Mouse (Mus musculus) heart, embryonic 12.5 days (tissue): ENCODE results near the gene Hoxd1. TPM values are rescaled to one million over a fixed set of nuclear protein-coding genes. Genes with fewer than 3 reads are reported as not detected.
A peak's percentile ranks its signal among the peaks of the same experiment; 100 is the strongest.

Experiments
- ATAC-seq: fragments of 200-750 bp; cut with Nextera tagmentation; 2 replicates; pipeline ENCODE4 v1.8.0; 2017; ENCODE audit warnings: moderate TSS enrichment, moderate library complexity; ENCODE audit not compliant: insufficient number of reproducible peaks, low FRiP score
- H3K27ac ChIP-seq: fragments of 300-500 bp; sonication (generic); 2 replicates; pipeline ENCODE4 v1.5.1; 2016; ENCODE audit warnings: mild to moderate bottlenecking, moderate library complexity; ENCODE audit not compliant: poor library complexity, severe bottlenecking
- H3K27me3 ChIP-seq: fragments of 300-500 bp; sonication (generic); replicated peaks from 2 replicates; pipeline ENCODE4 v1.6.1; 2016; ENCODE audit warnings: mild to moderate bottlenecking, moderate library complexity
- H3K36me3 ChIP-seq: fragments of 300-500 bp; sonication (generic); 2 replicates; pipeline ENCODE4 v1.6.1; 2016; ENCODE audit warnings: mild to moderate bottlenecking, moderate library complexity
- H3K4me1 ChIP-seq: fragments of 300-500 bp; sonication (generic); replicated peaks from 2 replicates; pipeline ENCODE4 v1.6.1; 2016; ENCODE audit warnings: mild to moderate bottlenecking
- H3K4me2 ChIP-seq: fragments of 300-500 bp; sonication (generic); 2 replicates; pipeline ENCODE4 v1.6.1; 2016; ENCODE audit warnings: mild to moderate bottlenecking, moderate library complexity
- H3K4me3 ChIP-seq: fragments of 300-500 bp; sonication (generic); 2 replicates; pipeline ENCODE4 v1.5.1; 2016; ENCODE audit warnings: mild to moderate bottlenecking
- H3K9ac ChIP-seq: fragments of 300-500 bp; sonication (generic); 2 replicates; pipeline ENCODE4 v1.6.1; 2016; ENCODE audit warnings: mild to moderate bottlenecking, moderate library complexity
- H3K9me3 ChIP-seq: fragments of 300-500 bp; sonication (generic); replicated peaks from 2 replicates; pipeline ENCODE4 v1.6.1; 2016; ENCODE audit warnings: mild to moderate bottlenecking, moderate library complexity
- WGBS: fragments of 180-500 bp; shearing (Covaris S2); methylation state at CpG from one replicate; pipeline ENCODE4 v1.1.7; 2016; 5-methylcytosine and 5-hydroxymethylcytosine counted together
- polyA plus RNA-seq: library from polyadenylated mRNA; unstranded; fragments of >200 nt; fragmentation: Nextera tagmentation; extraction: Ambion mirVana; gene quantifications from 2 replicates; pipeline ENCODE4 v1.2.1, GENCODE M21; 2016

Gene Hoxd1
- polyA plus RNA-seq, 1 experiment from 2014 or later, result not detected

DNA sequence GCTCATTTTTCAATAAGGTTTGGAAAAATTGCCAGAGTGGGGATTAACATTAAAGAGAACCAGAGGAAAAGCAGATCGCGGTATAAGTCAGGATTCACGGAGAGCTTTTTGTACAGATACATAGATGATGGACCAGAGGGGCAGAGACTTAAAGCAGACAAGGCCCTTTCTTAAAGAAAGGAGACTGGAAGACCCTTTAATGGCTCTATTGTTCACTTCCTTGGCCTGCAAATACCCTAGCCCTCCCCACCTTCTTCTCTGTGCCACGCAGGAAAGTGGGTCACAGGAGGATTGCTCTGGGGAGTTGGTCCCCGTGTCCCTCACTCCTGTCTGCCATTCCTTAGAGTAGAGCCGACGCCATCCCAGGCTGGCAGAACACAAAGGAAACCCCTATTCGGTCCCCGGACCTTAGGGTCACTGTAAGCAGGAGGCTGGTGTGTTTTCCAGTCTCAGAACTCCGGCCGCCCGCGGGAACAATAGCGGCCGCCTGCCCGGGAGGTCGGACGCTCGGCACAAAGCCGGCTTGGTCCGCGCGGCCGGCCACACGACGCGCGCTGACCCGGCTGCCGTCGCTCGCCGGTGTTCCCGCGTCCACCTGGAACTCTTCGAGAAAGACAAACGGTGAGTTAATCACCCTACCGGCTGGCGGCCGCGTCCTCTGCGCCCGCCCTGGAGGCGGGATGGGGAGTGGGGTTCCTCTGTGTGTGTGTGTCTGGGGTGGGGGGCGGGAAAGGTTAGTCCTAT, 10.2 kb upstream of the Hoxd1 start:
- WGBS, result 3% methylated on average over 45 of the region's 45 CpGs
- Histone ChIP-seq H3K4me1 (peaks cover 17% of the 10 kb centered on the region), H3K9ac (0 out of 2 replicates have a peak overlapping the region, but pooled peaks have one; percentile 28), H3K9me3 (no peaks in the 10 kb centered on the region), H3K4me2 (peak overlapping the region; percentile 63), H3K27me3 (peaks cover 78% of the 10 kb centered on the region), H3K27ac (no peak overlapping the region), H3K36me3 (no peaks in the 10 kb centered on the region), H3K4me3 (peak overlapping the region; percentile 39)
- no peak for ATAC-seq

DNA sequence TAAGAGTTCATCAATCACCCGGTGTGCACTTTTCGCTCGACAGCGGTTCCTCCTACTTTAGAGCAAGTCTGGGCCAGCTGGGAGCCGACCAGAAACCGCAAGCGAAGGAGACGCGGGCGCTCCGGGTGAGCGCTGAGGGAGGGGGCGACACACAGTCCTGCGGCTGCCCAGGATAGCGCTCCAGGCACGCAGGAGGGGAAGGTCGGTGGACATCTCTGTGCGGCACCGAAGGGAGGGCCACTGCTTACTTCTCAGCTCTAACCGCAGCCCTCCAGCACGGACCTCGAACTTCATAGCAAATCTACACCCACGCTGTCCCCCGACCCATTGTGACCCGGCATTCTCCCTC, 9.6 kb upstream of the Hoxd1 start:
- Histone ChIP-seq H3K36me3 (no peaks in the 10 kb centered on the region), H3K4me2 (peak overlapping the region; percentile 63), H3K9me3 (no peaks in the 10 kb centered on the region), H3K27ac (no peak overlapping the region), H3K9ac (0 out of 2 replicates have a peak overlapping the region, but pooled peaks have one; percentile 28), H3K4me3 (peak overlapping the region; percentile 39), H3K4me1 (peaks cover 17% of the 10 kb centered on the region), H3K27me3 (peaks cover 78% of the 10 kb centered on the region)
- WGBS, result 1% methylated on average over 25 of the region's 25 CpGs
- ATAC-seq, result no peak

DNA sequence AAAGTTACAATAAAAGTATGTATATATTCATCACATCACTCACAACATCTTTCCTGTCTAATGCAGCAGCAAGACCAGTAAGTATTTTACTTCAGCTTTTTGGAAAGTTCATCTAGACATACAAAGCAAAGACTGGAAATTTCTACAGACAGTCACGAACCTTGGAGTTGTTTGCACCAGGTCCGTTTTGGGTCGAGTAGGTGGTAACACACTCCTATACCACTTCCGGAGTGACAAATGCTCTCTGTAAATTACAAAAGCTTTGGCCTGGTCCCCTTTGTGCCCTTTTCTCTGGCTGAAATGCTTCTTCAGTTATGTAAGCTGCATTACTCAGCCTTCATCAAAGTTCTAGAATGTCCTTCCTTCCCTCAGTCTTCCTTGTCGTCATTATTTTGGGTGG, 9.1 kb upstream of the Hoxd1 start:
- peaks cover 17% of the 10 kb centered on the region for H3K4me1 ChIP-seq
- H3K27me3 ChIP-seq, result peaks cover 80% of the 10 kb centered on the region
- no peaks in the 10 kb centered on the region for H3K36me3 ChIP-seq
- H3K4me2 ChIP-seq, result no peak overlapping the region
- WGBS, result 33% methylated on average over 5 of the region's 5 CpGs
- no peaks in the 10 kb centered on the region for H3K9me3 ChIP-seq
- H3K27ac ChIP-seq, result no peak overlapping the region
- H3K9ac ChIP-seq, result no peak overlapping the region
- no peak overlapping the region for H3K4me3 ChIP-seq
- no peak for ATAC-seq

DNA sequence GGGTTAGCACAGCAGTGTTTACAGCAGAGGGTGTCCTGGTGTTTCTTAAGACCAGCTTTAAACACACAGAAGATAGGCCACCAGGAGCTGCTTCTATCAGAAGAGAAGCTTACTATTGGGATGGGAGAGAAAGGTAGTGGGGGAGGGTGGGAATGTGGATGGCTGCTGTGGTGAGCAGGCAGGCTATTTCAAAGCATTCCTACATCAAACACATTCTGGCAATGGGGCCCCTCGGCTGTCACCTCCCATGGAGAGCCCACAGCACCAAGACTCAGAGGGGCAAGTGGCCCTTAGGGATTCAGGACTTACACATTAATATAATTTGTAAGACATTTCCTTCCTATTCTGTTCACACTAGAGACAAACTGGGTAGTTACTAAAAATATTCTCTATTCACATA, 2.6 kb upstream of the Hoxd1 start:
- Histone ChIP-seq H3K9ac (no peak overlapping the region), H3K4me2 (no peak overlapping the region), H3K27ac (no peak overlapping the region), H3K9me3 (no peaks in the 10 kb centered on the region), H3K4me1 (peaks cover 18% of the 10 kb centered on the region), H3K27me3 (peaks cover 76% of the 10 kb centered on the region), H3K4me3 (no peak overlapping the region), H3K36me3 (no peaks in the 10 kb centered on the region)
- 5% methylated on average over 1 of the region's 1 CpGs for WGBS
- no peak for ATAC-seq

DNA sequence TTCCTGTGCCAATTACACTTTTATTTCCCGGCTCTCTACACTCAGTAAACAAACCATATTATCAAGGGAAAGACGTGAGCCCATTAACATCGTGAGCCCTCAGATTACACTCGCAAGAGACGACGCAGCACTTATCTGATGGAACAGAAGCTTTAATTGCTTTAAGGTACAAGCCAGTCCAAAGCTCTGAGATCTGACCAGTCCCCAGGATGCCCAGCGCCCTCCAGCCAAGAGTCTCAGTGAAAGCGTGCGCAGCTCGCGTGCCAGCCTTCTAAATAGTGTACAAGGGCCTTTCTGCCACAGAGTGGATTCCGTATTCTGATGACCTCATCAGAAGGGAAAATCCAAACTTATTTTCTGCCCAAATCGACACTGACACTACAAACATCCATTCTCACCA, 839 bp upstream of the Hoxd1 start:
- Histone ChIP-seq H3K9ac (no peak overlapping the region), H3K27ac (no peak overlapping the region), H3K4me2 (peak overlapping the region; percentile 83), H3K9me3 (no peaks in the 10 kb centered on the region), H3K4me3 (no peak overlapping the region), H3K4me1 (peaks cover 18% of the 10 kb centered on the region), H3K36me3 (no peaks in the 10 kb centered on the region), H3K27me3 (peaks cover 81% of the 10 kb centered on the region)
- no peak for ATAC-seq
- WGBS, result 9% methylated on average over 13 of the region's 13 CpGs

DNA sequence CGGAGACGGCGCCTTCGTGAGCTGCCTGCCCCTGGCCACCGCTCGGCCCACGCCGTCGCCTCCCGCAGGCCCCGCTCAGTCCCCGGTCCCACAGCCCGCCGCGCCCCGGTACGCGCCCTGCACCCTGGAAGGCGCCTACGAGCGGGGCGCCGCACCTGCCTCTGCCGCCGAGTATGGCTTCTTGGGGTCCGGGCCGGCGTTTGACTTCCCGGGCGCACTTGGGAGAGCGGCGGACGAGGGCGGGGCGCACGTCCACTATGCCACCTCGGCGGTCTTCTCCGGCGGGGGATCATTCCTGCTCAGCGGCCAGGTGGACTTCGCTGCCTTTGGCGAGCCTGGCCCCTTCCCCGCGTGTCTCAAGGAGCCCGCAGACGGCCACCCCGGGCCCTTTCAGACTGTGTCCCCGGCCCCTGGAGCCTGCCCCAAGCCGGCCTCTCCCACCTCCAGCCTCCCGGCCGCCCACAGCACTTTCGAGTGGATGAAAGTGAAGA, 510 bp downstream of the Hoxd1 start:
- peak overlapping the region; percentile 50 for H3K4me3 ChIP-seq
- no peaks in the 10 kb centered on the region for H3K9me3 ChIP-seq
- no peaks in the 10 kb centered on the region for H3K36me3 ChIP-seq
- H3K4me1 ChIP-seq, result peaks cover 18% of the 10 kb centered on the region
- H3K9ac ChIP-seq, result peak overlapping the region; percentile 29; the same call in 1 of the 2 replicates
- H3K27ac ChIP-seq, result no peak overlapping the region
- WGBS, result under 1% methylated on average over 48 of the region's 53 CpGs
- no peak for ATAC-seq
- peak overlapping the region; percentile 83 for H3K4me2 ChIP-seq
- H3K27me3 ChIP-seq, result peaks cover 77% of the 10 kb centered on the region

DNA sequence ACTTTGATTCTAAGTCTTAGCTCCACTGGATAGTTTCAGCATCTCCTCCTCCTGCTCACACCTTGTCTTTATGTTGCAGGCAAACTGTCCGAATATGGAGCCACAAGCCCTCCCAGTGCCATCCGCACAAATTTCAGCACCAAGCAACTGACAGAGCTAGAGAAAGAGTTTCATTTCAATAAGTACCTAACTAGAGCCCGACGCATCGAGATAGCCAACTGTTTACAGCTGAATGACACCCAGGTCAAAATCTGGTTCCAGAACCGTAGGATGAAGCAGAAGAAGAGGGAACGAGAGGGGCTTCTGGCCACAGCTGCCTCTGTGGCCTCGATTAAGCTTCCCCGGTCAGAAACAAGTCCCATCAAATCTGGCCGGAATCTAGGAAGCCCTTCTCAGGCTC, 1.2 kb downstream of the Hoxd1 start:
- 43% methylated on average over 10 of the region's 10 CpGs for WGBS
- Histone ChIP-seq H3K36me3 (no peaks in the 10 kb centered on the region), H3K9me3 (no peaks in the 10 kb centered on the region), H3K27ac (no peak overlapping the region), H3K4me3 (peak overlapping the region; percentile 50; the same call in 1 of the 2 replicates), H3K4me2 (no peak overlapping the region; the same call in 1 of the 2 replicates), H3K27me3 (peaks cover 78% of the 10 kb centered on the region), H3K4me1 (peaks cover 18% of the 10 kb centered on the region), H3K9ac (no peak overlapping the region)
- no peak for ATAC-seq

DNA sequence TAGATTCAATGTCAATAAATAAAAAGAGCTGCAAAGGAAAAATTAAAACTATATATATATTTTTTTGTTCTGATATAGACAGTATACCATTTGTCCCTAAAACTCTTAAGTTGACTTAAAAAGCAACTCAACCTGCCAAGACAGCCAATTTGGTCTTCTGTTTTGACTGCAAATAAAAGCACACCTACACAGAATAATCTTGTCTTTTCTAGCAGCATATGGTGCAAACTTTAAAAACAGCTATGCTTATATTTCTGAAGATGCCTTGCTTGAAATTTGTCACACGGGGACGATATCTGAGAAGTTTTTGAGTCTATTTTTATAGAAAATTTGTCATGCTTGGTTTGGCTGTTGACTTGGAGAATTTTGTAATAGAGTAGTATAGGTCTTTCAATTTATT, 11.6 kb downstream of the Hoxd1 start:
- H3K9me3 ChIP-seq, result no peaks in the 10 kb centered on the region; the same call in 1 of the 2 replicates
- H3K27me3 ChIP-seq, result peaks cover 8% of the 10 kb centered on the region
- no peak for ATAC-seq
- H3K4me2 ChIP-seq, result no peak overlapping the region
- WGBS, result 77% methylated on average over 2 of the region's 2 CpGs
- H3K4me1 ChIP-seq, result no peaks in the 10 kb centered on the region
- no peak overlapping the region for H3K9ac ChIP-seq
- H3K4me3 ChIP-seq, result no peak overlapping the region
- H3K36me3 ChIP-seq, result no peaks in the 10 kb centered on the region
- no peak overlapping the region for H3K27ac ChIP-seq

DNA sequence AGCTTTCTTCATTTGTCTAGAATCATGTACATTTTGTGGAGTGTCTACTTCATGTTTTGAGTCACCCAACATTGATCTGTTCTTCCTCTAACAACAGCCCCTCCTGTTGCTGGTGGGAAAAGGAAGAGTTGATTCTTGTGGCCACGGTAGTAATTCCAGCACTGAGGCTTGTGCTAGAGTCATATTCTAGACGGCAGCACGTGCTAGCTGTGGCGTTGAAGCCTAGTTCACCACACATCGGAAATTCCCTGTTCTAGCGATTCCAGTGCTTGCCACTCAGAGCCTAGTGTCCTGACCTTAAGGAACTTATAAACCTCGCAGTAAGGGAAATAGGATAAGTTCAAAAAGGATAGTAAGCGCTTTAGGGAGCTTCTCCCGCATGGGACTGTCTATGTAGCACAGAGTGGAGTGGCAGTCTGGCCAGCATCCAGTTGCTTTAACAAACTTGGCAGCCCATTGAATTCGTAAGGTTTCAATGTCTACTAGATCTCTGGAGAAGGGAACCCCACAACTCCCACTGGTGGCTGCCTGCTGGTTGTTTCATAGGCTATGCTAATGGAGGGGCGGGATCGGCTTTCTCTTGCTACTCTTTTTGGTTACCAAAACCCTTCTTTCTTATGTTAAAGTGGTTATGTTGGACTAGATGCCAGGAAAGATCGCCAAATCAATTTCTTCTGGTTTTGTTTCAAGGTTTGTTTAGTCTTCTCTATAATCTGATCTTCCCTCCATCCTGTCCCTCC, 14.9 kb downstream of the Hoxd1 start:
- ATAC-seq, result no peak
- no peaks in the 10 kb centered on the region; the same call in 1 of the 2 replicates for H3K9me3 ChIP-seq
- no peak overlapping the region for H3K4me2 ChIP-seq
- no peak overlapping the region for H3K4me3 ChIP-seq
- no peak overlapping the region for H3K27ac ChIP-seq
- H3K36me3 ChIP-seq, result no peaks in the 10 kb centered on the region
- peaks cover 3% of the 10 kb centered on the region; the same call in 1 of the 2 replicates for H3K27me3 ChIP-seq
- no peaks in the 10 kb centered on the region for H3K4me1 ChIP-seq
- no peak overlapping the region for H3K9ac ChIP-seq
- WGBS, result 69% methylated on average over 13 of the region's 13 CpGs

DNA sequence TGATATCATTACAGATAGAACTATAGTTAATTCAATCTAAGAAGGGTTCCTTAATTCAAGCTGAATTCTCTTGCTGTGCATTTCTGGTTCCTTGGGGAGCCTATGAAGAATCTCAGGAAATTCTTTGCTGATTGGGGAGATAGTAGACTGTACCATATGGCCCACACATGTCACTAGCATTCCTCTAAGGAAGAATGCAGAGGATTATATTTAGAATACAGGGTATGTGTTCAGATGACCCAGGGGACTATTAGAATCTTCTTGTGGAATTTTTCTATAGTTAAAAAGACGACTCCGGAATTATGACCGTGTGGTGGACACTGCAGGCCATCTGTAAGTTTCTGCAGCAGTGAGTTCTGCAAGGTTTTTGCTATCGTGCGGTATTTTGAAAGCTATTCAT, 18.6 kb downstream of the Hoxd1 start:
- Histone ChIP-seq H3K9me3 (no peaks in the 10 kb centered on the region), H3K9ac (no peak overlapping the region), H3K4me1 (no peaks in the 10 kb centered on the region), H3K27me3 (peaks cover 3% of the 10 kb centered on the region; the same call in 1 of the 2 replicates), H3K4me2 (no peak overlapping the region), H3K4me3 (no peak overlapping the region), H3K36me3 (no peaks in the 10 kb centered on the region), H3K27ac (no peak overlapping the region)
- WGBS, result 71% methylated on average over 5 of the region's 5 CpGs
- no peak for ATAC-seq

DNA sequence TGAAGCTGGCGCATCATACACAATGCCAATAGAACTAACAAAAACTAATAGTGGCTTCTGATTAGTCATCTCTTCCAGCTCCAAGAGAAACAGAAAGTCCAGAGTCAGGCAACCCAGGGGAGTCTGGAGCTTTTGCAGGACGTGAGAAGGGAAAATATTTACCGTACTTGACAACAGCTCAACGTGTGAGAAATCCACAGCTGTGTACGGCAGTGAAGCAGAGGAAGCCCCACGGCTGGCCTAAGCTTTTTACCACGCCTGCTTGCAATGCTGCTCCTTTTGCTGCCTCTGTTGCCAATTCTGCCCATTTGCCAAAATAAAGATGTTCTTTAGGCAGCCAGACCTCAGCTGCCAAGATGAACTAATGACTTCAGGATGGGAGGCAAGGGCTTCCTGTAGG, 32.8 kb downstream of the Hoxd1 start:
- H3K4me1 ChIP-seq, result 0 out of 2 replicates have a peak, but pooled peaks cover 2% of the 10 kb centered on the region
- 46% methylated on average over 7 of the region's 7 CpGs for WGBS

More for the DNA sequence above, 32.8 kb downstream of the Hoxd1 start:
- no peak for ATAC-seq
- H3K9me3 ChIP-seq, result no peaks in the 10 kb centered on the region
- no peak overlapping the region for H3K4me3 ChIP-seq
- H3K36me3 ChIP-seq, result no peaks in the 10 kb centered on the region
- H3K9ac ChIP-seq, result no peak overlapping the region
- H3K27ac ChIP-seq, result no peak overlapping the region
- H3K4me2 ChIP-seq, result no peak overlapping the region
- no peaks in the 10 kb centered on the region; the same call in 1 of the 2 replicates for H3K27me3 ChIP-seq
